Mouse (Mus musculus) forebrain, postnatal 0 days (tissue): Measurements from ENCODE around the gene Tcf7l2. TPM values are rescaled to one million over a fixed set of nuclear protein-coding genes. Genes with fewer than 3 reads are reported as not detected.
A peak's percentile ranks its signal among the peaks of the same experiment; 100 is the strongest.

Experiments used
- ATAC-seq: fragments of 200-750 bp; cut with Nextera tagmentation; 2 replicates; pipeline ENCODE4 v1.8.0; 2017; ENCODE audit warnings: mild to moderate bottlenecking, moderate library complexity
- DNase-seq: peaks from one replicate; pipeline ENCODE4 v3.0.0-alpha.2; 2015
- H3K27ac ChIP-seq: fragments of 300-500 bp; sonication (generic); 2 replicates; pipeline ENCODE4 v1.5.1; 2014; ENCODE audit warnings: low read depth, mild to moderate bottlenecking, antibody characterized with exemption, low read length, moderate library complexity, mixed read lengths
- H3K27me3 ChIP-seq: fragments of 300-500 bp; sonication (generic); 2 replicates; pipeline ENCODE4 v1.6.1; 2014; ENCODE audit warnings: mild to moderate bottlenecking, low read length, mixed read lengths; ENCODE audit not compliant: insufficient read depth
- H3K36me3 ChIP-seq: fragments of 300-500 bp; sonication (generic); 2 replicates; pipeline ENCODE4 v1.6.1; 2014; ENCODE audit warnings: mild to moderate bottlenecking, moderate library complexity; ENCODE audit not compliant: insufficient read depth
- H3K4me1 ChIP-seq: fragments of 300-500 bp; sonication (generic); 2 replicates; pipeline ENCODE4 v1.6.1; 2014; ENCODE audit warnings: antibody characterized with exemption; ENCODE audit not compliant: insufficient read depth
- H3K4me2 ChIP-seq: fragments of 300-500 bp; sonication (generic); 2 replicates; pipeline ENCODE4 v1.6.1; 2014; ENCODE audit warnings: low read depth, mild to moderate bottlenecking, moderate library complexity
- H3K4me3 ChIP-seq: fragments of 300-500 bp; sonication (generic); 2 replicates; pipeline ENCODE4 v1.5.1; 2014; ENCODE audit warnings: low read depth, low read length, mixed read lengths
- H3K9ac ChIP-seq: fragments of 300-500 bp; sonication (generic); 2 replicates; pipeline ENCODE4 v1.6.1; 2014; ENCODE audit warnings: mild to moderate bottlenecking
- H3K9me3 ChIP-seq: fragments of 300-500 bp; sonication (generic); 2 replicates; pipeline ENCODE4 v1.6.1; 2016; ENCODE audit warnings: low read length
- CTCF ChIP-seq: sonication (generic); IDR thresholded peaks from 2 replicates; pipeline ENCODE4 v1.5.1; 2016; ENCODE audit warnings: antibody characterized with exemption, control low read depth, low read depth
- WGBS: fragments of 180-500 bp; shearing (Covaris S2); extraction: QIAGEN DNeasy Blood & Tissue Kit; methylation state at CpG from one replicate; pipeline ENCODE4 v1.1.7; 2014; 5-methylcytosine and 5-hydroxymethylcytosine counted together
- polyA plus RNA-seq: library from polyadenylated mRNA; unstranded; fragments of >200 nt; fragmentation: Nextera tagmentation; extraction: Ambion mirVana; gene quantifications from 2 replicates; pipeline ENCODE4 v1.2.1, GENCODE M21; 2015
- total RNA-seq: library from RNA; depleted of rRNA; stranded (reverse); fragments of >200 nt; gene quantifications from 2 replicates; pipeline ENCODE4 v1.2.3, GENCODE M21; 2014

The Tcf7l2 gene
- total and polyA plus RNA-seq, 2 experiments from 2014 or later, result 17.7 to 282 TPM

DNA sequence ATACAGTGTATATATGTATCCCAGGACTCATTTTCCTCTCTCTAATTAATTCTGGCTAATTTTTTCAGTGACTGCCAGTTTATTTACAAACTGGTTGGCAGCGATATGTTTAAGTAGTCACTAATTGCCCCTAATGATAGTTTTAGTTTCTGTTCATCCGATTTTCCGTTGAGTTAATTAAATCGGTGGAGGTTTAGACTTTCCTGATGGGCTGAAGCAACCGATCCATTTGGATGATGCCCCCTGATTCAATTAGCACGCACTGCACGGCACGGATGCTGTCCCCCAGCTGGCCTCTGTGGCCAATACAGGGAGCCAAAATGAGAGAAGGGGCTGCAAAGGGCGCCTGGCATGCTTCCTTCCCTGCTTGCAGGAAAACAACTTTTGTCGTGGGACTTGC lies 172.0 kb downstream of the Tcf7l2 start:
- DNase-seq, result no peak
- WGBS, result 22% methylated on average over 10 of the region's 10 CpGs
- Histone ChIP-seq H3K9me3 (no peaks in the 10 kb centered on the region), H3K27me3 (peaks cover 11% of the 10 kb centered on the region), H3K27ac (no peak overlapping the region), H3K4me1 (0 out of 2 replicates have a peak, but pooled peaks cover 5% of the 10 kb centered on the region), H3K4me2 (no peak overlapping the region), H3K36me3 (no peaks in the 10 kb centered on the region; the same call in 1 of the 2 replicates), H3K9ac (no peak overlapping the region), H3K4me3 (no peak overlapping the region)
- ATAC-seq, result no peak
- no peak for TF ChIP-seq CTCF

- peaks cover 11% of the 10 kb centered on the region for H3K27me3 ChIP-seq
- no peak for DNase-seq
These were observed 173.1 kb downstream of the Tcf7l2 start for GRCm38 (mm10) chr19:55914614-55915211.

GRCm38 (mm10) chr19:55915506-55915905 lies 173.9 kb downstream of the Tcf7l2 start:
- Histone ChIP-seq H3K4me2 (no peak overlapping the region), H3K9me3 (no peaks in the 10 kb centered on the region), H3K27ac (no peak overlapping the region), H3K36me3 (no peaks in the 10 kb centered on the region; the same call in 1 of the 2 replicates), H3K4me3 (no peak overlapping the region), H3K9ac (no peak overlapping the region), H3K27me3 (peaks cover 9% of the 10 kb centered on the region), H3K4me1 (0 out of 2 replicates have a peak, but pooled peaks cover 5% of the 10 kb centered on the region)
- ATAC-seq, result no peak
- 81% methylated on average over 7 of the region's 7 CpGs for WGBS
- DNase-seq, result no peak
- TF ChIP-seq CTCF, result no peak

More at GRCm38 (mm10) chr19:55914614-55915211, 173.1 kb downstream of the Tcf7l2 start:
- peak; percentile 60 for ATAC-seq
- Histone ChIP-seq H3K4me1 (0 out of 2 replicates have a peak, but pooled peaks cover 5% of the 10 kb centered on the region), H3K4me3 (no peak overlapping the region), H3K9me3 (no peaks in the 10 kb centered on the region), H3K27ac (no peak overlapping the region), H3K36me3 (no peaks in the 10 kb centered on the region; the same call in 1 of the 2 replicates), H3K4me2 (no peak overlapping the region), H3K9ac (no peak overlapping the region)
- 25% methylated on average over 20 of the region's 20 CpGs for WGBS
- TF ChIP-seq CTCF, result no peak

DNA sequence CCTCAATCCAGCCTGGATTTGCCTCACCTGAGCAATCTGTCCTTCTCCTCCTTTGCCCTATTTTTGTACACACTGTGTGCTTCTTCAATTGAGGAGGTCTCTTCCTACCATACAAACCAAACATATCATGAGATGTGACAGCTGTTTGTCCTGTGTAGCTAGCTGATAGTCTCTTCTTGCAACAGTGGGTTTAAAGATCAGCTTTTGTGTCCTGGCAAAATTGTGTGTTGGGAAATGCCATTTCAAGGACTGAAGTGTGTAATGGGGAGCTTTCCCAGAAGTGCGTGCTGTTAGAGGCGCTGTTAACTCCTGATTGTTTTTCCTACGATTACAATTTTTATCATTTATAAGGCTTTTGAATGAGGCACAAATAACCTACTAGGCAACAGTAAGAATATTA lies 174.6 kb downstream of the Tcf7l2 start:
- Histone ChIP-seq H3K4me3 (no peak overlapping the region), H3K9me3 (no peaks in the 10 kb centered on the region), H3K4me2 (no peak overlapping the region), H3K36me3 (no peaks in the 10 kb centered on the region; the same call in 1 of the 2 replicates), H3K9ac (no peak overlapping the region), H3K27me3 (peaks cover 5% of the 10 kb centered on the region), H3K27ac (no peak overlapping the region), H3K4me1 (0 out of 2 replicates have a peak, but pooled peaks cover 5% of the 10 kb centered on the region)
- ATAC-seq, result no peak
- WGBS, result 94% methylated on average over 3 of the region's 3 CpGs
- no peak for DNase-seq
- no peak for TF ChIP-seq CTCF

GRCm38 (mm10) chr19:55923789-55924426 lies 182.3 kb downstream of the Tcf7l2 start:
- Histone ChIP-seq H3K27ac (no peak overlapping the region), H3K36me3 (no peaks in the 10 kb centered on the region; the same call in 1 of the 2 replicates), H3K27me3 (no peaks in the 10 kb centered on the region), H3K9me3 (no peaks in the 10 kb centered on the region), H3K9ac (no peak overlapping the region), H3K4me3 (no peak overlapping the region), H3K4me2 (no peak overlapping the region), H3K4me1 (no peaks in the 10 kb centered on the region)
- peak; percentile 42; the same call in 1 of the 2 replicates for ATAC-seq
- DNase-seq, result no peak
- WGBS, result 15% methylated on average over 12 of the region's 12 CpGs
- no peak for TF ChIP-seq CTCF

DNA sequence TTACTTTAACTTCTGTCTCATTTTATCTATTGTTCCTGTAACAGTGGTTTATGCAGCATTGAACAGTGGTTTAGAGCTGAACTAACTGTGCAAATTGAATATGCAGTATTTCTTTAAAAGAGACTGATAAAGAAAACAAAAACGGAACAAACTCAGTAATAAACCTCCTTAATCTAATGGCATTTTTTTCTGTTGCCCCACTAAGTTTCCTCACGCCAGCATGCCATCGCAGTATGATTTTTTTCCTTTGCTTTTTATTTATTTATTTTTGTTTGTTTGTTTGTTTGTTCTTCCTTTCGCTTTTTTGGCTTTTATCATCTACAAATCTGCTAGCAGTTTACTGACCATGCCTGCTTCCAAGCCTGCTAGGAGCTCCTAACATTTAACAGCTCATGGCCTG lies 183.2 kb downstream of the Tcf7l2 start:
- WGBS, result 94% methylated on average over 4 of the region's 4 CpGs
- no peak overlapping the region for H3K27ac ChIP-seq
- no peak for ATAC-seq

GRCm38 (mm10) chr19:55925425-55925803 lies 183.8 kb downstream of the Tcf7l2 start:
- ATAC-seq, result no peak
- Histone ChIP-seq H3K4me2 (no peak overlapping the region), H3K27ac (no peak overlapping the region), H3K9ac (no peak overlapping the region), H3K27me3 (no peaks in the 10 kb centered on the region), H3K9me3 (no peaks in the 10 kb centered on the region), H3K36me3 (no peaks in the 10 kb centered on the region), H3K4me3 (no peak overlapping the region), H3K4me1 (no peaks in the 10 kb centered on the region)
- DNase-seq, result no peak
- no peak for TF ChIP-seq CTCF
- 74% methylated on average over 7 of the region's 7 CpGs for WGBS

More for the DNA sequence above, 183.2 kb downstream of the Tcf7l2 start:
- Histone ChIP-seq H3K4me2 (no peak overlapping the region), H3K36me3 (no peaks in the 10 kb centered on the region), H3K27me3 (no peaks in the 10 kb centered on the region), H3K4me1 (no peaks in the 10 kb centered on the region), H3K9me3 (no peaks in the 10 kb centered on the region), H3K4me3 (no peak overlapping the region), H3K9ac (no peak overlapping the region)
- no peak for TF ChIP-seq CTCF
- no peak for DNase-seq
